Mouse (Mus musculus): ENCODE data around the gene Fmo1. TPM values are rescaled to one million over a fixed set of nuclear protein-coding genes. Genes with fewer than 3 reads are reported as not detected.

The Fmo1 gene
- polyA plus RNA-seq, 1 experiment = 16.3 TPM

DNA sequence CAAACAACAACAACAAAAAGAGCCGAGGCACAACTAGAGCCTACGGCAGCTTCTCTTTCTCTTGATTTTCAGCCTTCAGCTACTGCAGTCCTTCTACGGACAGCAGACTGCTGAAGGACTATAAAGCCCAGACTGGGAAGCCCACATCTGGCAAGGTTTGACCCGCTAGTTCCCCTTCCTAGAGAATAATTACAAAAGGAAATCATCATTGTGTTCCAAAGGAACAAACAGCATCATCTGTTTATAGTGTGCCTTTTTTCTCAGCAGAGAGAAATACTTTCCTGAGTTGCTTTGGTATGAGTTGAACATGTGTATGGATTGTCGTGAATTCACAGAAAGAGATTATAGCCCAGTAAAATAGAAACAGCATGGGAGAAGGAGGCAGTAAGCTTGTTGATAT is 32.1 kb downstream of the Fmo1 start:
- no peak for TF ChIP-seq POLR2A (IDR thresholded peaks at IDR 0.05; ENCODE audit: control insufficient read depth, extremely low read depth, insufficient read depth, low read length, poor library complexity)
- TF ChIP-seq CTCF (IDR thresholded peaks at IDR 0.05; ENCODE audit: borderline replicate concordance, control insufficient read depth, extremely low read depth, insufficient read depth, low read length, poor library complexity) = no peak
- DNase-seq = no peak
- Histone ChIP-seq H3K27me3 (ENCODE audit: control insufficient read depth, insufficient read depth, low read length) (no peaks in the 10 kb centered on the region), H3K4me3 (ENCODE audit: control insufficient read depth, insufficient read depth, low read length) (no peak overlapping the region), H3K36me3 (ENCODE audit: control insufficient read depth, insufficient read depth, low read length) (no peaks in the 10 kb centered on the region), H3K27ac (ENCODE audit: control insufficient read depth, insufficient read depth, low read length) (no peak overlapping the region), H3K4me1 (replicated peaks; ENCODE audit: control insufficient read depth, insufficient read depth, low read length) (no peaks in the 10 kb centered on the region)
- 83% methylated on average over 5 of the region's 5 CpGs for WGBS

DNA sequence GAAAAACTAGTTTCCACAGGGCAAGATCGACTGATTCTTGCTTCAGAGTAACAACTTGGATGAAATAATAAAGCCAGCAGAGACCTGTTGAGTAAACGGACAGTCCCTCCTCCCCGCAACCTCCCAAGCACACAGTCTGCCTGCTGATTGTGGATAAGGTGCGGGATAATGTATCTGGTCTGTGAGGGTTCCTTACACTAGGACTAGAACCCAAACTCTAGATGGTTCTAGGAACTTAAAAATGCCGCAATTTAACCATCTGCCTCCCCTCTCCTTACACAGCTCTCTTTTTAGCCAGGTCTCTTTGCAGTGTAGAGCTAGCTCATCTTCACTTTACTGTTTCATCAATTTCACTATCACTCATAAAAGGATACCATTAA is 33.8 kb downstream of the Fmo1 start:
- no peak for TF ChIP-seq POLR2A (IDR thresholded peaks at IDR 0.05; ENCODE audit: control insufficient read depth, extremely low read depth, insufficient read depth, low read length, poor library complexity)
- TF ChIP-seq CTCF (IDR thresholded peaks at IDR 0.05; ENCODE audit: borderline replicate concordance, control insufficient read depth, extremely low read depth, insufficient read depth, low read length, poor library complexity) = no peak
- DNase-seq = no peak
- H3K4me3 ChIP-seq (ENCODE audit: control insufficient read depth, insufficient read depth, low read length) = no peak overlapping the region
- WGBS = 86% methylated on average over 5 of the region's 5 CpGs
- H3K27me3 ChIP-seq (ENCODE audit: control insufficient read depth, insufficient read depth, low read length) = no peaks in the 10 kb centered on the region
- no peak overlapping the region for H3K27ac ChIP-seq (ENCODE audit: control insufficient read depth, insufficient read depth, low read length)
- no peaks in the 10 kb centered on the region for H3K36me3 ChIP-seq (ENCODE audit: control insufficient read depth, insufficient read depth, low read length)
- H3K4me1 ChIP-seq (replicated peaks; ENCODE audit: control insufficient read depth, insufficient read depth, low read length) = no peaks in the 10 kb centered on the region

DNA sequence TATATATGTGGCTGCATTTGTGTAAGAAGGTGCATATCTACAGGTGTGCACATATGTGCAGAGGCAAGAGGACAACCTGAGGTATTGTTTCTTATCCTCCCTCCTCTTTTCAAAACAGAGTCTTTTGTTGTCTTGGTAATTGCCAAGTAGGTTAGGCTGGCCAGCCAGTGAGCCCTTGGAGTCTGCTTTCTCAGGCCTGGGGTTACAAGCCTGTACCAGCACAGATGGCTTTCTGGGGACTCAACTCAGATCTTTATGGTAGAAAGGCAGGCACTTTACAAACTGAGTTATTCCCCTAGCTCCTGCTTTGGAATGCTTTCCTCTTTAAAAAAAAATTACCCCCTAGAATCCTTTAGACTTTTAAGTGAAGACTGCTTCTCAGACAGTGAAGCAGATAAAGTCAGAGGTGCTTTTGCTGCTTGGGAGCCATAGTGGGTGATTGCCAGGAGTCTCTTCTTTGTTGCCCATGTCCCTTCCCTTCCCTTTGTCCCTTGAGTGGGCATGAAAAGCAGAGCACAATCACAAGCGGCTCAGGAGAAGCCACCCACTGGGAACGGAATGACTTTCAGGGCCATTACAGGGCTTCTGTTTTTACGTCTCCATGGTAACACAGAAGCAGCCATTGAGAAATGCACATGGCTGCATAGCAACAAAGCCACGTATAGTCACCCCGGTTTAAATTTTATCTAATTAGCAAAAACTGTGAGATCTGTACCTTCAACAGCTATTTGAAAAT is 34.4 kb downstream of the Fmo1 start:
- Histone ChIP-seq H3K4me3 (ENCODE audit: control insufficient read depth, insufficient read depth, low read length) (no peak overlapping the region), H3K4me1 (replicated peaks; ENCODE audit: control insufficient read depth, insufficient read depth, low read length) (no peaks in the 10 kb centered on the region), H3K27ac (ENCODE audit: control insufficient read depth, insufficient read depth, low read length) (no peak overlapping the region), H3K36me3 (ENCODE audit: control insufficient read depth, insufficient read depth, low read length) (no peaks in the 10 kb centered on the region), H3K27me3 (ENCODE audit: control insufficient read depth, insufficient read depth, low read length) (no peaks in the 10 kb centered on the region)
- 61% methylated on average over 5 of the region's 5 CpGs for WGBS
- no peak for TF ChIP-seq POLR2A (IDR thresholded peaks at IDR 0.05; ENCODE audit: control insufficient read depth, extremely low read depth, insufficient read depth, low read length, poor library complexity)
- no peak for TF ChIP-seq CTCF (IDR thresholded peaks at IDR 0.05; ENCODE audit: borderline replicate concordance, control insufficient read depth, extremely low read depth, insufficient read depth, low read length, poor library complexity)
- no peak for DNase-seq

GRCm38 (mm10) chr1:162819280-162819679 is 47.1 kb downstream of the Fmo1 start:
- DNase-seq = no peak
- Histone ChIP-seq H3K36me3 (ENCODE audit: control insufficient read depth, insufficient read depth, low read length) (no peaks in the 10 kb centered on the region), H3K4me1 (replicated peaks; ENCODE audit: control insufficient read depth, insufficient read depth, low read length) (no peaks in the 10 kb centered on the region), H3K27ac (ENCODE audit: control insufficient read depth, insufficient read depth, low read length) (no peak overlapping the region), H3K27me3 (ENCODE audit: control insufficient read depth, insufficient read depth, low read length) (no peaks in the 10 kb centered on the region), H3K4me3 (ENCODE audit: control insufficient read depth, insufficient read depth, low read length) (no peak overlapping the region)
- WGBS = 97% methylated on average over 5 of the region's 5 CpGs
- no peak for TF ChIP-seq POLR2A (IDR thresholded peaks at IDR 0.05; ENCODE audit: control insufficient read depth, extremely low read depth, insufficient read depth, low read length, poor library complexity)
- no peak for TF ChIP-seq CTCF (IDR thresholded peaks at IDR 0.05; ENCODE audit: borderline replicate concordance, control insufficient read depth, extremely low read depth, insufficient read depth, low read length, poor library complexity)

DNA sequence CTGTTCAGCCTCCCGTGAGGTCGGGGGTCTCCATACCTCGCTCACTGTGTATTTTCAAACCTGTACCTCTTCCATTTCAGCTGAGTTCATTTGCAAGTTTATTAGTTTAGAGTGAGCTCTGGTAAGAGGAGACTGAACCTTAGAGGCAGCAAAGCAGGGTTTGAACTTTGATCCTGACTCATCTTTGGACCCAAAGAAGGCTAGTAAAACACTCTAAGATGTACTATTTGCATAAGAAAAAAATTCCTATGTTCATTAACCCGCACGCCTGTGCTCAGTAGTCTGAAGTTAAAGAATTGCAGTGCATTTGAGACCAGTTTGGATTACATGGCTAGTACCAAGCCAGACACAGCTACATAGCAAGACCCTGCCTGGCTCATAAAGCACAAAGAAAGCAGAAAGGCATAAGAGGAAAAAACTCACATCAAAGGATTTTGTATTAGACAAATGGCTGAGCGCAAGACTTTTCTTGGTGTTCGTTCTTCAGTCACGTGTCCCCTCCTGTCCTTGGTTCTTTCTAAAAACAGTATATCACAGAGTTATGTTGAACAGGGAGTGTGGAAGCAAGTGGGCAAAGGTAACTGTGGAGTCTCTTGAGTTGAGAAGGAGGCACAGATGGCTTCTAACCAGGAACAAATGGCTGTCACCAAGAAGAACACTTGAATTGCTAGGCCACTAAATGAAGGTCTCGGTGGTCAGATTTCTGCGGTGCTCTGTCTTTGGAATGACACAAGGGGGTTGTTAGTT is 50.9 kb downstream of the Fmo1 start:
- Histone ChIP-seq H3K4me3 (ENCODE audit: control insufficient read depth, insufficient read depth, low read length) (no peak overlapping the region), H3K27ac (ENCODE audit: control insufficient read depth, insufficient read depth, low read length) (no peak overlapping the region), H3K4me1 (replicated peaks; ENCODE audit: control insufficient read depth, insufficient read depth, low read length) (no peaks in the 10 kb centered on the region), H3K36me3 (ENCODE audit: control insufficient read depth, insufficient read depth, low read length) (no peaks in the 10 kb centered on the region), H3K27me3 (ENCODE audit: control insufficient read depth, insufficient read depth, low read length) (no peaks in the 10 kb centered on the region)
- WGBS = 94% methylated on average over 10 of the region's 10 CpGs
- DNase-seq = no peak
- TF ChIP-seq CTCF (IDR thresholded peaks at IDR 0.05; ENCODE audit: borderline replicate concordance, control insufficient read depth, extremely low read depth, insufficient read depth, low read length, poor library complexity) (no peak), POLR2A (IDR thresholded peaks at IDR 0.05; ENCODE audit: control insufficient read depth, extremely low read depth, insufficient read depth, low read length, poor library complexity) (no peak)

DNA sequence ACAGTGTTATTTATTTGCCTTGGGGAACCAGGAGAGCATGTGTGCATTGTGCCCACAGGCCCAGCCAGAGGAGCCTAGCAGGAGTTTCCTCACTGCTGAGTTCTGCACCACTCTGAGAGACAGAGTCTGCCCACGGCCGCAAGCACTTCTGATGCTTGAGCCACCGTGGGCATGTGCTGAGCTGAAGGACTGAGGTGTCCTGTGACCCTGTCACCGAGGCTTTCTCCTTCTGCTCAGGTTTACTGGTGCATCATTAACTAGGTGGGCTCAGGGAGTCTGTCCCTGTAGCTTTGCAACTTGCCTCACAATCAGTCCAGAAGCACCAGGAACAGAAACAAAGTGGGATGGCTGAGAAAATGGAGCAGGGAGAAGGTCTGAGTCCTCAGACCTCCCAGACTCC is 51.5 kb downstream of the Fmo1 start:
- TF ChIP-seq POLR2A (IDR thresholded peaks at IDR 0.05; ENCODE audit: control insufficient read depth, extremely low read depth, insufficient read depth, low read length, poor library complexity) (no peak), CTCF (IDR thresholded peaks at IDR 0.05; ENCODE audit: borderline replicate concordance, control insufficient read depth, extremely low read depth, insufficient read depth, low read length, poor library complexity) (no peak)
- no peak for DNase-seq
- 85% methylated on average over 4 of the region's 4 CpGs for WGBS
- H3K27me3 ChIP-seq (ENCODE audit: control insufficient read depth, insufficient read depth, low read length) = no peaks in the 10 kb centered on the region
- H3K4me1 ChIP-seq (replicated peaks; ENCODE audit: control insufficient read depth, insufficient read depth, low read length) = no peaks in the 10 kb centered on the region
- H3K36me3 ChIP-seq (ENCODE audit: control insufficient read depth, insufficient read depth, low read length) = no peaks in the 10 kb centered on the region
- no peak overlapping the region for H3K4me3 ChIP-seq (ENCODE audit: control insufficient read depth, insufficient read depth, low read length)
- no peak overlapping the region for H3K27ac ChIP-seq (ENCODE audit: control insufficient read depth, insufficient read depth, low read length)

Data from thymus, adult 2 months (tissue).